Mouse (Mus musculus) CH12.LX (cell line): ENCODE measurements at regions not wholly inside any gene's neighbourhood (a gene's known extent, or its start where the extent isn't known, plus 50 kb on each side); places are given as distances from the start of the nearest gene placed in this dataset.

ENCODE experiments used
- DNase-seq: peaks from one replicate; pipeline ENCODE4 v3.0.0-alpha.2; 2013; ENCODE audit errors: extremely low read depth
- H3K27ac ChIP-seq: 2 replicates; pipeline ENCODE4 v1.5.1; 2012; ENCODE audit warnings: low read depth, mild to moderate bottlenecking, control low read depth, moderate library complexity; ENCODE audit not compliant: insufficient read depth
- H3K27me3 ChIP-seq: replicated peaks from 2 replicates; pipeline ENCODE3; 2012; ENCODE audit warnings: inconsistent platforms
- H3K36me3 ChIP-seq, 2 experiments: replicated peaks in 1 of 2; 2 replicates each; pipeline versions ENCODE3 to v1.6.1; 2012; ENCODE audit warnings: inconsistent platforms in 1 of 2, low read length in 1 of 2, mild to moderate bottlenecking in 1 of 2, mixed read lengths in 1 of 2, moderate library complexity in 1 of 2; ENCODE audit not compliant: control insufficient read depth in 1 of 2, insufficient read depth in 1 of 2
- H3K4me1 ChIP-seq, 2 experiments: 2 replicates each; pipeline ENCODE4 v1.6.1; 2012; ENCODE audit warnings: inconsistent platforms in 1 of 2, moderate library complexity in 1 of 2; ENCODE audit not compliant: insufficient read depth in 2 of 2, control insufficient read depth in 1 of 2
- H3K4me2 ChIP-seq: 2 replicates; pipeline ENCODE4 v1.6.1; 2012; ENCODE audit warnings: low read depth, mild to moderate bottlenecking, control low read depth; ENCODE audit not compliant: poor library complexity, insufficient read depth, severe bottlenecking
- H3K4me3 ChIP-seq, 3 experiments: fragments of 150-350 bp in 1 of 3; sonication (generic) in 1 of 3; replicated peaks in 1 of 3; 2 replicates each; pipeline versions ENCODE3 to v1.5.1; 2011 to 2012; ENCODE audit warnings: low read depth in 2 of 3, low read length in 2 of 3, mild to moderate bottlenecking in 2 of 3, moderate library complexity in 2 of 3, control low read depth in 1 of 3, improper control_type of control experiment in 1 of 3, inconsistent platforms in 1 of 3, mixed read lengths in 1 of 3; ENCODE audit not compliant: poor library complexity in 1 of 3
- H3K79me2 ChIP-seq: replicated peaks from 2 replicates; pipeline ENCODE4 v1.6.1; 2012; ENCODE audit warnings: mild to moderate bottlenecking, moderate library complexity; ENCODE audit not compliant: control insufficient read depth, poor library complexity, insufficient read depth, severe bottlenecking; ENCODE audit errors: extremely low read depth
- H3K9ac ChIP-seq: 2 replicates; pipeline ENCODE4 v1.6.1; 2012; ENCODE audit warnings: low read depth, mild to moderate bottlenecking, control low read depth, moderate library complexity; ENCODE audit not compliant: insufficient read depth
- H3K9me3 ChIP-seq: replicated peaks from 2 replicates; pipeline ENCODE3; 2012; ENCODE audit warnings: low read length, inconsistent platforms, mixed read lengths
- E2F4 ChIP-seq: IDR thresholded peaks from 2 replicates; pipeline ENCODE4 v1.6.1; 2011; ENCODE audit warnings: low read depth, low read length, improper control_type of control experiment; ENCODE audit not compliant: insufficient replicate concordance
- EP300 ChIP-seq: IDR thresholded peaks from 2 replicates; pipeline ENCODE4 v1.6.1; 2011; ENCODE audit warnings: low read length, improper control_type of control experiment
- IRF4 ChIP-seq: IDR thresholded peaks from 2 replicates; pipeline ENCODE4 v1.6.1; 2014; ENCODE audit warnings: low read depth, mild to moderate bottlenecking, inconsistent platforms, low read length, improper control_type of control experiment
- MAZ ChIP-seq: IDR thresholded peaks from 2 replicates; pipeline ENCODE4 v1.6.1; 2012; ENCODE audit warnings: low read depth, mild to moderate bottlenecking, inconsistent platforms, low read length, improper control_type of control experiment, moderate library complexity
- MXI1 ChIP-seq: IDR thresholded peaks from 2 replicates; pipeline ENCODE4 v1.6.1; 2011; ENCODE audit warnings: mild to moderate bottlenecking, low read depth, low read length, improper control_type of control experiment
- POLR2A ChIP-seq: IDR thresholded peaks from 2 replicates; pipeline ENCODE4 v1.6.1; 2011; ENCODE audit warnings: low read depth, mild to moderate bottlenecking, improper control_type of control experiment, low read length
- POLR2AphosphoS2 ChIP-seq: IDR thresholded peaks from 2 replicates; pipeline ENCODE4 v1.6.1; 2011; ENCODE audit warnings: low read depth, low read length, improper control_type of control experiment
- SIN3A ChIP-seq: IDR thresholded peaks from 2 replicates; pipeline ENCODE4 v1.6.1; 2012; ENCODE audit warnings: low read length, improper control_type of control experiment, inconsistent platforms
- SMC3 ChIP-seq: IDR thresholded peaks from 2 replicates; pipeline ENCODE4 v1.6.1; 2011; ENCODE audit warnings: low read depth, low read length, improper control_type of control experiment
- TBP ChIP-seq: conservative IDR thresholded peaks from 2 replicates; pipeline ENCODE4 v1.6.1; 2011; ENCODE audit warnings: low read depth, low read length, improper control_type of control experiment
- USF2 ChIP-seq: conservative IDR thresholded peaks from 2 replicates; pipeline ENCODE4 v1.6.1; 2011; ENCODE audit warnings: low read depth, low read length, improper control_type of control experiment
- dilution Hi-C: fragments of 300-500 bp; cut with MboI; formaldehyde crosslinking; loops from 2 replicates; pipeline ENCODE4 v1.14.3; 2020; ENCODE audit warnings: low sequenced_read_pairs; ENCODE audit not compliant: extremely low pct_unique_long_range_greater_than_20kb, extremely low pct_ligation_motif_present
- in situ Hi-C: fragments of 300-500 bp; cut with MboI; formaldehyde crosslinking; loops from 3 replicates; pipeline ENCODE4 v1.14.3; 2019; ENCODE audit warnings: low sequenced_read_pairs, low pct_ligation_motif_present, low pct_unique_long_range_greater_than_20kb, mixed read lengths

DNA sequence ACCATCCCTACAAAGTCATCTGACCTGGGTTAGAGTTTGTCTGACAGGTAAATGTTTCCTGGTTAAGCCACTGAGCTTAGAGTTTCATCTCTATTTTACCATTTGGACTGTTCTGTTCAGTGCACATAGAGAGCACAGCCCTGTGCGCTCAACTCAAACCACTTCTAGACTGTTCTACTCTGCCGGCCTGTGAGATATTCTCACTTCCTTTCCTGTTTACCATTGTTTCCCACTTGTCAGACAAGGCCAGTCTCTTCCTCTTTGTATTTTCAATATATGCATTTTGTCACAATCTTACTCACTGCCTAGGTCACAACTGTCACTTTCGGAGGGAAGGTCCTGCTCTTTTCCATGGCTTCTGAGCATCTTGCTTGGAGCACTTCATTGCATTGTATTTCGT, 89.8 kb downstream of the Btg1 start:
- in situ Hi-C loops: no loop called here
- Histone ChIP-seq H3K36me3 (no peaks in the 10 kb centered on the region), H3K27me3 (no peaks in the 10 kb centered on the region), H3K4me1 (peaks cover 0 to 9% of the 10 kb centered on the region in 2 experiments; a peak in 2 of 4 replicates), H3K9me3 (no peaks in the 10 kb centered on the region), H3K4me3 (no peak overlapping the region), H3K79me2 (no peaks in the 10 kb centered on the region), H3K27ac (no peak overlapping the region), H3K4me2 (no peak overlapping the region; the same call in 1 of the 2 replicates), H3K9ac (no peak overlapping the region)
- dilution Hi-C loops: no loop called here
- DNase-seq: peak; percentile 22
- TF ChIP-seq POLR2A (no peak), SMC3 (no peak), EP300 (peak; percentile 62; the same call in 1 of the 2 replicates), MXI1 (peak; percentile 31; the same call in 1 of the 2 replicates), IRF4 (peak; percentile 59), USF2 (no peak)
- TF ChIP-seq, all 38 proteins: peak for 3

GRCm38 (mm10) chr10:96708471-96708870, 91.7 kb downstream of the Btg1 start:
- H3K36me3 ChIP-seq: no peaks in the 10 kb centered on the region
- no peak for TF ChIP-seq MAZ
- no peak for TF ChIP-seq TBP
- TF ChIP-seq SIN3A: no peak
- no peaks in the 10 kb centered on the region for H3K9me3 ChIP-seq
- H3K9ac ChIP-seq: no peak overlapping the region
- H3K4me2 ChIP-seq: no peak overlapping the region
- H3K4me1 ChIP-seq: peaks cover 0 to 9% of the 10 kb centered on the region in 2 experiments; a peak in 2 of 4 replicates
- H3K4me3 ChIP-seq: no peak overlapping the region
- H3K27ac ChIP-seq: no peak overlapping the region
- dilution Hi-C loops: no loop called here
- H3K27me3 ChIP-seq: no peaks in the 10 kb centered on the region
- H3K79me2 ChIP-seq: no peaks in the 10 kb centered on the region
- in situ Hi-C loops: no loop called here
- DNase-seq: no peak

- Histone ChIP-seq H3K9me3 (no peaks in the 10 kb centered on the region), H3K36me3 (no peaks in the 10 kb centered on the region)
- TF ChIP-seq E2F4 (no peak), POLR2AphosphoS2 (no peak), MAZ (no peak)
- TF ChIP-seq, all 38 proteins: peak for 0
- Histone ChIP-seq H3K4me1 (peaks cover 0 to 9% of the 10 kb centered on the region in 2 experiments; a peak in 2 of 4 replicates), H3K4me2 (no peak overlapping the region), H3K27me3 (no peaks in the 10 kb centered on the region), H3K27ac (no peak overlapping the region), H3K79me2 (no peaks in the 10 kb centered on the region), H3K9ac (no peak overlapping the region), H3K4me3 (no peak overlapping the region)
- no peak for DNase-seq
- in situ Hi-C loops (no loop called here), dilution Hi-C loops (no loop called here)
These were observed 93.0 kb downstream of the Btg1 start for GRCm38 (mm10) chr10:96709698-96710356.
